Mouse (Mus musculus): ENCODE results near the gene Atg10. TPM values are rescaled to one million over a fixed set of nuclear protein-coding genes. Genes with fewer than 3 reads are reported as not detected.

The Atg10 gene
- total RNA-seq, 1 experiment: 2.6 TPM

DNA sequence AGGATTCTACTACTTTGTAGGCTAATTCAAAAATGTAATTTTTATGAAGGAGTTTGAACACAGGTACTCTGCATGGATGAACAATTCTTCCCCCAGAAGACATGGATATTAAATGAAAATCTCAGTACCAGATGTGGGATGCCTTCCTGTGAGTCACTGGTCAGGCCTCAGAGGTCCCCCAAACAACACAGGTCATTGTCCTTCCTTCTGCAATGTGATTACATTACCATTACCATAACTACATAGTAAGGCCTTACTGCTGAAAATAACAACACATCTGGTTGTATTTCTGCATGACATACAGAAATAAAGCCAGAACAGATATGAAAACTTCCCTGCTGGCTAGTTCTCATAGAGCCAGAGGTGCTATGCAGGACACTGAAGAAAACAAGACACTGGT, 87.4 kb downstream of the Atg10 start:
- H3K36me3 ChIP-seq (ENCODE audit: control insufficient read depth, insufficient read depth, low read length, poor library complexity, severe bottlenecking): no peaks in the 10 kb centered on the region
- H3K9ac ChIP-seq (ENCODE audit: insufficient read depth, low read depth, low read length, poor library complexity, severe bottlenecking): no peak overlapping the region
- TF ChIP-seq HCFC1 (IDR thresholded peaks at IDR 0.05; ENCODE audit: borderline replicate concordance, insufficient read depth, low read length): no peak
- no peak for TF ChIP-seq ZC3H11A (IDR thresholded peaks at IDR 0.05; ENCODE audit: borderline replicate concordance, low read depth, low read length)
- no peak for TF ChIP-seq CHD2 (IDR thresholded peaks at IDR 0.05; ENCODE audit: low read depth, low read length)
- no peak for TF ChIP-seq MAFK (IDR thresholded peaks at IDR 0.05; ENCODE audit: insufficient read depth, low read depth, low read length)
- no peak for TF ChIP-seq ZNF384 (IDR thresholded peaks at IDR 0.05; ENCODE audit: low read depth, low read length)
- no peak overlapping the region for H3K27ac ChIP-seq (ENCODE audit: insufficient read depth, low read depth, low read length, poor library complexity, severe bottlenecking)
- no peaks in the 10 kb centered on the region for H3K4me1 ChIP-seq (ENCODE audit: control insufficient read depth in 2 of 2, insufficient read depth in 2 of 2, low read length in 2 of 2, poor library complexity in 1 of 2)
- no peaks in the 10 kb centered on the region for H3K9me3 ChIP-seq (ENCODE audit: control insufficient read depth, insufficient read depth, low read depth, low read length)
- in situ Hi-C loops (cut with MboI; ENCODE audit: low sequenced_read_pairs in 2 of 2, unreplicated experiment in 2 of 2): no loop called here
- no peak for DNase-seq (ENCODE audit: low read depth, low spot score)
- H3K4me3 ChIP-seq (ENCODE audit: insufficient read depth in 1 of 2, low read depth in 1 of 2, low read length in 2 of 2, poor library complexity in 1 of 2, severe bottlenecking in 1 of 2): no peak overlapping the region

DNA sequence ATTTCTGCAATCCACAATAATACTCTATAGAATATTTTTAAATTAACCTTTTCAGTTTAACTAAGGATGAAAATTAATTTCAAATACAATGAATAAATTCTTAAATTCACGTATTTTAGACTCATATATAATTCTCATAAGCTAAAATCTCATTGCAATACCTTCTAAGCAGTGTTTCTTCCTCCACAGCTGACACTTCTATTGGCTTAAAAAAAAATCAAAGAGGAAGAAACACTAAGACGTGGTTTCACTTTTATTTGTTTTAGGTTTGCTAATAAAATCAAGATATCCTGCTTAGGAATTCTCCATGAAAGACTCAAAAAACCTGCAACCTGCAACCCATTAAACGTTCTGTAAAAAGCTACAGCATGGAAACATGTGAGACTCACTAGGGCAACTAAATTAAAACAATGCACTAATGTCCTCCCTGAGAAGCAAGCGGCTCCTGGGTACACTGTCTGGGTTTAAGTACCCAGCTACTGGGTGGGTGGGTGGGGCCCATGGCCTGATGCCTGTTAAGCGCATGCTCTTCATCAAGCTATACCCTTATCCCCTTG, 90.4 kb downstream of the Atg10 start:
- in situ Hi-C loops (cut with MboI; ENCODE audit: low sequenced_read_pairs in 2 of 2, unreplicated experiment in 2 of 2): no loop called here
- no peak for TF ChIP-seq ZC3H11A (IDR thresholded peaks at IDR 0.05; ENCODE audit: borderline replicate concordance, low read depth, low read length)
- TF ChIP-seq MAFK (IDR thresholded peaks at IDR 0.05; ENCODE audit: insufficient read depth, low read depth, low read length): no peak
- no peak for TF ChIP-seq ZNF384 (IDR thresholded peaks at IDR 0.05; ENCODE audit: low read depth, low read length)
- TF ChIP-seq HCFC1 (IDR thresholded peaks at IDR 0.05; ENCODE audit: borderline replicate concordance, insufficient read depth, low read length): no peak
- no peak for TF ChIP-seq CHD2 (IDR thresholded peaks at IDR 0.05; ENCODE audit: low read depth, low read length)
- H3K36me3 ChIP-seq (ENCODE audit: control insufficient read depth, insufficient read depth, low read length, poor library complexity, severe bottlenecking): no peaks in the 10 kb centered on the region
- H3K4me1 ChIP-seq (ENCODE audit: control insufficient read depth in 2 of 2, insufficient read depth in 2 of 2, low read length in 2 of 2, poor library complexity in 1 of 2): no peaks in the 10 kb centered on the region
- no peaks in the 10 kb centered on the region for H3K9me3 ChIP-seq (ENCODE audit: control insufficient read depth, insufficient read depth, low read depth, low read length)
- H3K4me3 ChIP-seq (ENCODE audit: insufficient read depth in 1 of 2, low read depth in 1 of 2, low read length in 2 of 2, poor library complexity in 1 of 2, severe bottlenecking in 1 of 2): no peak overlapping the region
- DNase-seq (ENCODE audit: low read depth, low spot score): no peak
- H3K27ac ChIP-seq (ENCODE audit: insufficient read depth, low read depth, low read length, poor library complexity, severe bottlenecking): no peak overlapping the region
- H3K9ac ChIP-seq (ENCODE audit: insufficient read depth, low read depth, low read length, poor library complexity, severe bottlenecking): no peak overlapping the region

DNA sequence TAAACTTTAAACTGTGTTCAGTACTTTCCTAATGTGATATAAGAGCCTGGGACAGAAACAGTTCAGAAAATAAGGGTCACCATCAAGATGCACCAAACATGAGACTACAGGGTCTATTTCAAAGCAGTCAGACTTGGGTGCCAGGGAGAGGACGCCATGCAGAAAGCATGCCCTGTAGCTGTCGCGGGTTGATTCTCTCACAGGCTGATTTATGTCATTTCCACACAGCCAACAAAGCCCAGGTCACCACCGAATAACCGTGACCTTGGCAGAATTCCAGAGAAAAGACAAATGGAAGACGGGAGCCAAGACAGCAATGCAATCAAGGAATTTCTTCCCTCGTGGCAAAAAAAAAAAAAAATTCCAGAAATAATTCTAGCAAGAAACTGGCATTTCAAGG, 94.7 kb downstream of the Atg10 start:
- TF ChIP-seq CHD2 (IDR thresholded peaks at IDR 0.05; ENCODE audit: low read depth, low read length) (no peak), HCFC1 (IDR thresholded peaks at IDR 0.05; ENCODE audit: borderline replicate concordance, insufficient read depth, low read length) (no peak), ZNF384 (IDR thresholded peaks at IDR 0.05; ENCODE audit: low read depth, low read length) (no peak), ZC3H11A (IDR thresholded peaks at IDR 0.05; ENCODE audit: borderline replicate concordance, low read depth, low read length) (no peak), MAFK (IDR thresholded peaks at IDR 0.05; ENCODE audit: insufficient read depth, low read depth, low read length) (no peak)
- no peaks in the 10 kb centered on the region for H3K9me3 ChIP-seq (ENCODE audit: control insufficient read depth, insufficient read depth, low read depth, low read length)
- in situ Hi-C loops (cut with MboI; ENCODE audit: low sequenced_read_pairs in 2 of 2, unreplicated experiment in 2 of 2): no loop called here
- no peaks in the 10 kb centered on the region for H3K36me3 ChIP-seq (ENCODE audit: control insufficient read depth, insufficient read depth, low read length, poor library complexity, severe bottlenecking)
- H3K4me3 ChIP-seq (ENCODE audit: insufficient read depth in 1 of 2, low read depth in 1 of 2, low read length in 2 of 2, poor library complexity in 1 of 2, severe bottlenecking in 1 of 2): no peak overlapping the region
- DNase-seq (ENCODE audit: low read depth, low spot score): no peak
- H3K9ac ChIP-seq (ENCODE audit: insufficient read depth, low read depth, low read length, poor library complexity, severe bottlenecking): no peak overlapping the region
- no peak overlapping the region for H3K27ac ChIP-seq (ENCODE audit: insufficient read depth, low read depth, low read length, poor library complexity, severe bottlenecking)
- H3K4me1 ChIP-seq (ENCODE audit: control insufficient read depth in 2 of 2, insufficient read depth in 2 of 2, low read length in 2 of 2, poor library complexity in 1 of 2): no peaks in the 10 kb centered on the region

DNA sequence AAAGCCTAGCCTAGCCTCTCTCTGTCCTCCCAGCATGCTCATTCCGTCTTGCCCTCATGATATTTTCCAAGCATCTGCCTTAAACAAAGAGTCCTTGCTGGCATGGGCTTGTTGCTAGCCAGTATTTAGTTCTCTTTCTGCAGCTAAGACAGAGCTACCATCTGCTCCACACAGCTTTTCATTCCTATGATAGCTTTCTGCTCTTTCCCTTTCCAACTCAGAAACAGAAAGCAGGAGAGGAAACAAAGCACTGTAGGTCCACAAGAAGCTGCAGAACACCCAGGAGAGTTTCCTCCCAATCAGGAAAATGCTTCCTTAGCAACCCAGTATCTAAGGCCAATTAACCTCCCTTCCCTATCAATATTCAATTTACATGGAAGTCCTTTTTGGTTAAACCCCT, 95.2 kb downstream of the Atg10 start:
- Histone ChIP-seq H3K4me3 (ENCODE audit: insufficient read depth in 1 of 2, low read depth in 1 of 2, low read length in 2 of 2, poor library complexity in 1 of 2, severe bottlenecking in 1 of 2) (no peak overlapping the region), H3K9ac (ENCODE audit: insufficient read depth, low read depth, low read length, poor library complexity, severe bottlenecking) (no peak overlapping the region), H3K9me3 (ENCODE audit: control insufficient read depth, insufficient read depth, low read depth, low read length) (no peaks in the 10 kb centered on the region), H3K4me1 (ENCODE audit: control insufficient read depth in 2 of 2, insufficient read depth in 2 of 2, low read length in 2 of 2, poor library complexity in 1 of 2) (no peaks in the 10 kb centered on the region), H3K27ac (ENCODE audit: insufficient read depth, low read depth, low read length, poor library complexity, severe bottlenecking) (no peak overlapping the region), H3K36me3 (ENCODE audit: control insufficient read depth, insufficient read depth, low read length, poor library complexity, severe bottlenecking) (no peaks in the 10 kb centered on the region)
- in situ Hi-C loops (cut with MboI; ENCODE audit: low sequenced_read_pairs in 2 of 2, unreplicated experiment in 2 of 2): no loop called here
- no peak for DNase-seq (ENCODE audit: low read depth, low spot score)
- TF ChIP-seq ZC3H11A (IDR thresholded peaks at IDR 0.05; ENCODE audit: borderline replicate concordance, low read depth, low read length) (no peak), CHD2 (IDR thresholded peaks at IDR 0.05; ENCODE audit: low read depth, low read length) (no peak), MAFK (IDR thresholded peaks at IDR 0.05; ENCODE audit: insufficient read depth, low read depth, low read length) (no peak), ZNF384 (IDR thresholded peaks at IDR 0.05; ENCODE audit: low read depth, low read length) (no peak), HCFC1 (IDR thresholded peaks at IDR 0.05; ENCODE audit: borderline replicate concordance, insufficient read depth, low read length) (no peak)

DNA sequence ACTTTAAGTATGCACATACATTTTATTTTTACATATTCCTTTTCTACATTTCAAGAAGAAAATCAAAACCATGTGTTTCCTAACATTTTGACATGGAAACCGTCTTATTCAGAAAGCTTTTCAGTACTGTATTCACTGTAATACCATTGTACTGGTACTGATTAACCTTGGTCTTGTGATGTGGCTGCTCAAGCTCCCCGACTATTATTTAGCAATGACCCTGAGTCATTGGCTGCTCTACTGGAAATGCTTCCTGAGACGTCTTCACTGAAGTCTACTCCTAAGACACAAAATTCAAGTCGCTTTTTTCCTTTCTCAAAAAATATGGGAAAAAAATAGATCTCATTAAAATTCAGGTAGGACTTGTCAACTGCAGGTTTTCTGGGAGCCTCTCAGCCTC, 105.6 kb downstream of the Atg10 start:
- H3K27ac ChIP-seq (ENCODE audit: insufficient read depth, low read depth, low read length, poor library complexity, severe bottlenecking): no peak overlapping the region
- in situ Hi-C loops (cut with MboI; ENCODE audit: low sequenced_read_pairs in 2 of 2, unreplicated experiment in 2 of 2): no loop called here

More for the DNA sequence above, 105.6 kb downstream of the Atg10 start:
- TF ChIP-seq MAFK (IDR thresholded peaks at IDR 0.05; ENCODE audit: insufficient read depth, low read depth, low read length) (no peak), CHD2 (IDR thresholded peaks at IDR 0.05; ENCODE audit: low read depth, low read length) (no peak), ZNF384 (IDR thresholded peaks at IDR 0.05; ENCODE audit: low read depth, low read length) (no peak), ZC3H11A (IDR thresholded peaks at IDR 0.05; ENCODE audit: borderline replicate concordance, low read depth, low read length) (no peak), HCFC1 (IDR thresholded peaks at IDR 0.05; ENCODE audit: borderline replicate concordance, insufficient read depth, low read length) (no peak)
- no peaks in the 10 kb centered on the region for H3K36me3 ChIP-seq (ENCODE audit: control insufficient read depth, insufficient read depth, low read length, poor library complexity, severe bottlenecking)
- DNase-seq (ENCODE audit: low read depth, low spot score): no peak
- H3K9ac ChIP-seq (ENCODE audit: insufficient read depth, low read depth, low read length, poor library complexity, severe bottlenecking): no peak overlapping the region
- no peaks in the 10 kb centered on the region for H3K9me3 ChIP-seq (ENCODE audit: control insufficient read depth, insufficient read depth, low read depth, low read length)
- no peaks in the 10 kb centered on the region for H3K4me1 ChIP-seq (ENCODE audit: control insufficient read depth in 2 of 2, insufficient read depth in 2 of 2, low read length in 2 of 2, poor library complexity in 1 of 2)
- H3K4me3 ChIP-seq (ENCODE audit: insufficient read depth in 1 of 2, low read depth in 1 of 2, low read length in 2 of 2, poor library complexity in 1 of 2, severe bottlenecking in 1 of 2): no peak overlapping the region

All from ES-E14 (cell line).